Mouse (Mus musculus) left cerebral cortex, adult 11 months (tissue): Measurements from ENCODE around the gene Klf9.
A peak's percentile ranks its signal among the peaks of the same experiment; 100 is the strongest.

Experiments used
- DNase-seq: peaks from one replicate; pipeline ENCODE4 v3.0.0; 2022; ENCODE audit warnings: low spot score

Gene Klf9

GRCm38 (mm10) chr19:23162877-23163276 lies 21.9 kb downstream of the Klf9 start:
- no peak for DNase-seq

- DNase-seq = no peak
Measured at GRCm38 (mm10) chr19:23163361-23163760, 22.3 kb downstream of the Klf9 start.

GRCm38 (mm10) chr19:23164651-23165240 lies 23.7 kb downstream of the Klf9 start:
- no peak for DNase-seq

GRCm38 (mm10) chr19:23166550-23167284 lies 25.7 kb downstream of the Klf9 start:
- DNase-seq = no peak

GRCm38 (mm10) chr19:23168899-23169658 lies 28.1 kb downstream of the Klf9 start:
- DNase-seq = no peak

- no peak for DNase-seq
Measured at GRCm38 (mm10) chr19:23169659-23170050, 28.6 kb downstream of the Klf9 start.

GRCm38 (mm10) chr19:23170476-23170875 lies 29.4 kb downstream of the Klf9 start:
- no peak for DNase-seq

- no peak for DNase-seq
Measured at GRCm38 (mm10) chr19:23171136-23171535, 30.1 kb downstream of the Klf9 start.

- no peak for DNase-seq
Measured at GRCm38 (mm10) chr19:23175090-23175489, 34.1 kb downstream of the Klf9 start.

- no peak for DNase-seq
Measured at GRCm38 (mm10) chr19:23175511-23175910, 34.5 kb downstream of the Klf9 start.

- DNase-seq = no peak
Measured at GRCm38 (mm10) chr19:23178533-23178932, 37.5 kb downstream of the Klf9 start.

GRCm38 (mm10) chr19:23183493-23183892 lies 42.5 kb downstream of the Klf9 start:
- no peak for DNase-seq

- DNase-seq = no peak
Measured at GRCm38 (mm10) chr19:23184068-23184467, 43.0 kb downstream of the Klf9 start.

- DNase-seq = no peak
Measured at GRCm38 (mm10) chr19:23187732-23188131, 46.7 kb downstream of the Klf9 start.

- no peak for DNase-seq
Measured at GRCm38 (mm10) chr19:23188986-23189385, 48.0 kb downstream of the Klf9 start.

- no peak for DNase-seq
Measured at GRCm38 (mm10) chr19:23189744-23190143, 48.7 kb downstream of the Klf9 start.

- no peak for DNase-seq
Measured at GRCm38 (mm10) chr19:23191486-23191885, 50.5 kb downstream of the Klf9 start.

- no peak for DNase-seq
Measured at GRCm38 (mm10) chr19:23193076-23193475, 52.0 kb downstream of the Klf9 start.

- DNase-seq = no peak
Measured at GRCm38 (mm10) chr19:23202106-23202505, 61.1 kb downstream of the Klf9 start.

GRCm38 (mm10) chr19:23203505-23204053 lies 62.6 kb downstream of the Klf9 start:
- no peak for DNase-seq

- no peak for DNase-seq
Measured at GRCm38 (mm10) chr19:23211325-23211724, 70.3 kb downstream of the Klf9 start.

GRCm38 (mm10) chr19:23214326-23214725 lies 73.3 kb downstream of the Klf9 start:
- peak; percentile 86 for DNase-seq
